Mouse (Mus musculus): Measurements from ENCODE around the gene Prmt9. TPM values are rescaled to one million over a fixed set of nuclear protein-coding genes. Genes with fewer than 3 reads are reported as not detected.

Prmt9 gene
- polyA plus RNA-seq, 3 experiments from 2014 or later = 12.6 to 16.6 (median 14.3) TPM

GRCm38 (mm10) chr8:77534358-77534992 is 14.7 kb upstream of the Prmt9 start:
- peak; percentile 26 for ATAC-seq

- ATAC-seq = peak; percentile 85
Measured at GRCm38 (mm10) chr8:77535026-77535595, 14.1 kb upstream of the Prmt9 start.

GRCm38 (mm10) chr8:77536821-77537220 is 12.4 kb upstream of the Prmt9 start:
- ATAC-seq = no peak

- ATAC-seq = no peak
Measured at GRCm38 (mm10) chr8:77538256-77538655, 10.9 kb upstream of the Prmt9 start.

- peak; percentile 69 for ATAC-seq
Measured at GRCm38 (mm10) chr8:77543152-77543777, 5.9 kb upstream of the Prmt9 start.

GRCm38 (mm10) chr8:77544428-77544827 is 4.8 kb upstream of the Prmt9 start:
- ATAC-seq = no peak

GRCm38 (mm10) chr8:77545616-77546015 is 3.6 kb upstream of the Prmt9 start:
- no peak for ATAC-seq

- ATAC-seq = peak; percentile 44
Measured at GRCm38 (mm10) chr8:77549881-77550580, 834 bp downstream of the Prmt9 start.

GRCm38 (mm10) chr8:77552491-77552890 is 3.3 kb downstream of the Prmt9 start:
- ATAC-seq = no peak

GRCm38 (mm10) chr8:77561441-77561840 is 12.2 kb downstream of the Prmt9 start:
- no peak for ATAC-seq

GRCm38 (mm10) chr8:77574229-77574628 is 25.0 kb downstream of the Prmt9 start:
- ATAC-seq = no peak

GRCm38 (mm10) chr8:77577674-77578073 is 28.5 kb downstream of the Prmt9 start:
- ATAC-seq = no peak

- no peak for ATAC-seq
Measured at GRCm38 (mm10) chr8:77584174-77584573, 35.0 kb downstream of the Prmt9 start.

GRCm38 (mm10) chr8:77609621-77610020 is 60.4 kb downstream of the Prmt9 start:
- no peak for ATAC-seq

GRCm38 (mm10) chr8:77610374-77610969 is 61.3 kb downstream of the Prmt9 start, which contains the start of gene Tmem184c:
Tmem184c (minus strand) TSS chr8:77610698.
- peak; percentile 97 for ATAC-seq

- no peak for ATAC-seq
Measured at GRCm38 (mm10) chr8:77617916-77618315, 68.7 kb downstream of the Prmt9 start.

GRCm38 (mm10) chr8:77623677-77624209 is 74.5 kb downstream of the Prmt9 start:
- ATAC-seq = peak; percentile 72

GRCm38 (mm10) chr8:77629858-77630537 is 80.8 kb downstream of the Prmt9 start:
- peak; percentile 92 for ATAC-seq

GRCm38 (mm10) chr8:77630691-77631090 is 81.5 kb downstream of the Prmt9 start:
- ATAC-seq = no peak
